Mouse (Mus musculus): Measurements from ENCODE around the gene Batf. TPM values are rescaled to one million over a fixed set of nuclear protein-coding genes. Genes with fewer than 3 reads are reported as not detected.
A peak's percentile ranks its signal among the peaks of the same experiment; 100 is the strongest.

Batf gene
- 4.5 and 6.7 TPM in 2 replicates for polyA plus RNA-seq (2014; fragmentation: Nextera tagmentation; extraction: Ambion mirVana)

DNA sequence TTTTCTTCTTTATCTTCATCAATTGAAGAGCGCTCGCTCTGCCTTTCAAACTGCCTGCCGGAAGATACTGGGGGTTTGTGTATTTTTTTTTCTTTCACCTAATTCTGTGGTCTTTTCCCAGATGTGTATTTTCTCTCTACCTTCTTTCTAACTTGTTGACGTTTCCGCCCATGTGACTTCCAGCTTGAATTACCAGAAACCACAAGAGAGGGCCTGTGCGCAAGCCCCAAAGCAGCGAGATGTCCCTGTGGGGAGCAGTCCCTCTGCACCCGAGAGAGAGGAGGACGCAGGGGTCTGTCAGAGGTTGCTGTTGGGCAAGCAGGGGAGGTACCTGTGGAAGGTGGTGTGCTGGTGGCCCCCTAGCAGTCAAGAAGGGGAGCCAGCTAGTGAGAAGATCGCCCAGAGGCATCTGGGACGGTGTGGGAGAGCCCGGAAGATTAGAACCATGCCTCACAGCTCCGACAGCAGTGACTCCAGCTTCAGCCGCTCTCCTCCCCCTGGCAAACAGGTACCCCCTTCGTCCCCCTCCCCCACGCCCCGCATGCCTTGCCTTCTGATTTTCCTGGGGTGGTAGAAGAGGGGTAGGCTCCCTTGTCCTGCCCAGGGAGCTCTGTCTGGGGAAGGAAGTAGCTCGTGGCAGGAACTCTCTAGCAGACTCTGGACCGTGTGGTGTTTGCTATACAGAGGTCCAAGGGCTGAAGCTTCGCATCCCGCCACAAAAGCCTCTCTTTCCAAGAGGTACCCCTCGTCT, at the start of gene Batf:
TSS of gene Batf (plus strand) at position 204 of the 751 bp plus-strand sequence.
- H3K4me3 ChIP-seq (ENCODE audit: low read depth, low read length) = peak within 1 kb of the TSS; percentile 29
- 0 out of 2 replicates have a peak, but pooled peaks have one; percentile 35 for ATAC-seq (replicated peaks; ENCODE audit: insufficient number of reproducible peaks, low FRiP score, low TSS enrichment)
- H3K9ac ChIP-seq (ENCODE audit: low read depth, low read length) = peak within 1 kb of the TSS; percentile 59; the same call in 1 of the 2 replicates

DNA sequence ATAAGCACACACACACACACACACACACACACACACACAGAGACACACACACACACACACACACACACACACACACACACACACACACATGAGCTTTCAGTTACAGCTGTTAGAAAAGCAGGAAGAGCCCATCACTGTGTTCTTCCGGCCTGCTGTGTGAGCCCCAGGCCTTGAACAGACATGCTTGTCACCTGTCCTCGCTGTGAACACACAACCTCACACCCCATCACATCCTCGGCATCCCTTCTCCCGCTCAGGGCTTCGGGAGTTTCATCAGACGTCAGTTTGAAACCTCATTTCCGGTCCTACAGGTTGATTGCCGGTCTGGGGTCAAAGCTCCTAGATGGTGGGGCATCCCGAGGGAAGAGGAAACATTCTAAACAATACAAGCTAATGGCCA, 48.5 kb upstream of the Batf start:
- no peaks in the 10 kb centered on the region for H3K27me3 ChIP-seq (ENCODE audit: control insufficient read depth, insufficient read depth, low read length)
- WGBS (ENCODE audit: insufficient replicate concordance) = 72% methylated on average over 9 of the region's 9 CpGs
- no peak overlapping the region for H3K4me3 ChIP-seq (ENCODE audit: low read depth, low read length)
- H3K9ac ChIP-seq (ENCODE audit: low read depth, low read length) = no peak overlapping the region
- peaks cover 11% of the 10 kb centered on the region for H3K4me1 ChIP-seq (ENCODE audit: control insufficient read depth, insufficient read depth, low read length)
- no peaks in the 10 kb centered on the region for H3K9me3 ChIP-seq (replicated peaks; ENCODE audit: control insufficient read depth, low read length)
- no peak for ATAC-seq (replicated peaks; ENCODE audit: insufficient number of reproducible peaks, low FRiP score, low TSS enrichment)
- H3K27ac ChIP-seq (ENCODE audit: low read depth, low read length) = no peak overlapping the region
- no peak overlapping the region for H3K4me2 ChIP-seq
- peaks cover 3% of the 10 kb centered on the region; the same call in 1 of the 2 replicates for H3K36me3 ChIP-seq (ENCODE audit: control insufficient read depth, insufficient read depth, low read length)

More for the DNA sequence above, at the start of gene Batf:
- Histone ChIP-seq H3K36me3 (ENCODE audit: control insufficient read depth, insufficient read depth, low read length) (no peaks in the 10 kb centered on the region), H3K27me3 (ENCODE audit: control insufficient read depth, insufficient read depth, low read length) (no peaks in the 10 kb centered on the region; the same call in 1 of the 2 replicates), H3K27ac (ENCODE audit: low read depth, low read length) (no peak within 1 kb of the TSS), H3K4me1 (ENCODE audit: control insufficient read depth, insufficient read depth, low read length) (peaks cover 22% of the 10 kb centered on the region), H3K9me3 (replicated peaks; ENCODE audit: control insufficient read depth, low read length) (no peaks in the 10 kb centered on the region), H3K4me2 (peak within 1 kb of the TSS; percentile 59)
- WGBS (ENCODE audit: insufficient replicate concordance) = 17% methylated on average over 22 of the region's 22 CpGs

DNA sequence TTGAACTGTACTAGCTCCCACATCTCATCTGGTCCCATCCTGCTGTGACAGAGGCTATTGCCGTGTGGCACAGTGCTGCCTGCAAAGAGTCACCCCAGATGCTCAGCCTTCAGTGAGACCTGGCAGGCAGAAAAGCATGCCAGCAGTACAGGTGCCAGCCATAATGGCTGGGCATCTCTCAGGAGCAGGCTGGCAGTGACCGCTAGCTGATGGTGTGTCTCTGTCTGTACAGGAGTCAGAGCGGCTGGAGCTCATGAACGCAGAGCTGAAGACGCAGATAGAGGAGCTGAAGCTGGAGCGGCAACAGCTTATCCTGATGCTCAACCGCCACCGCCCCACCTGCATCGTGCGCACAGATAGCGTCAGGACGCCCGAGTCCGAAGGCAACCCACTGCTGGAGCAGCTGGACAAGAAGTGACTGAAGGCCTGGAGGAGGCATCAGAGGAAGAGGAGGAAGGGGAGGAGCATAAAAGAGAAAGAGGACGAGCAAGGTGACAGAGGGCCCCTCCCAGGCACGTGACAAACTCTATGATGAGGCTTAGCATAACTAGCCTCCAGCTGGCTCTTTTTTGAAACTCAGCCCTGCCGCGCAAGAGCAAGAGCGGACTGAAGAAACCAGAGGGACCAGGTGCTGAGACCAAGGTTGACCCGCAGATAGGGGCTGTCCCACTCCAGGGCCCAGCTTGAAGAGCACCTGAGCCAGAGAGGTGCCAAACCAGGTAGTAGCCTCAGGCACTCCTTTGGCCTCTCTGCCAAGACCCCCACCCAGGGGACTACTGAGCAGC, 47.7 kb upstream of the Batf start:
- Histone ChIP-seq H3K27ac (ENCODE audit: low read depth, low read length) (no peak overlapping the region), H3K9ac (ENCODE audit: low read depth, low read length) (no peak overlapping the region)

DNA sequence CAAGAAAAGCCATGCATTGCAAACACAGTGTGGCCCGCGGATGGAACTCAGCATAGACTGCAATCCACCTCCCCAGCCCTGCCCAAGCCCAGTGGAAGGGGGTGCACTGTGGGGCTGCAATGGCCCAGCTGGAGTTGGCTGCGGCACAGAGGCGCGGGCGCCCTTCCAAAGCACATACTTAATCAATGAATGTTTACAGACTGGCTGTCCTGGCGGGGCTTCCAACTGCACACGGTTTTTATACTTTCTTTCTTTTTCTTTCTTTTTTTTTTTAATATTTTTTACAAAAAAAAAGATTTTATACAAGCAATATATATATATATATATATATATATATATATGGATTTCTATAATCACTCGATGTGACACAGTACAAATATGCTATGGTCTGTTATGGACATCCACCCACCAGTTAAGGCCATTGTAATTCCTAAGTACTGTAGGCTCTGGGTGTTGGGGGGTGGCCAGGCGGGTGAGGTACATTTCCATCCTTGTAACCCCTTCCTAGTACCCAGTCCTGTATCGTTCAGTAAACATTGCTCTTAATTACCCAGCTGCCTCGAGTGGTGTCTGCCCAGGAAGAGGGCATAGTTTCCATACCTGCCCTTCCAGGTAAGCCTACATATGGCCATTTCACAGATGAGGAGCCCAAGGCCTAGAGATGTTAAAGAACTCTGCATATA, 47.0 kb upstream of the Batf start:
- WGBS (ENCODE audit: insufficient replicate concordance) = 83% methylated on average over 12 of the region's 12 CpGs
- no peaks in the 10 kb centered on the region for H3K27me3 ChIP-seq (ENCODE audit: control insufficient read depth, insufficient read depth, low read length)
- H3K36me3 ChIP-seq (ENCODE audit: control insufficient read depth, insufficient read depth, low read length) = peaks cover 3% of the 10 kb centered on the region; the same call in 1 of the 2 replicates
- H3K27ac ChIP-seq (ENCODE audit: low read depth, low read length) = no peak overlapping the region
- H3K4me2 ChIP-seq = no peak overlapping the region
- ATAC-seq (replicated peaks; ENCODE audit: insufficient number of reproducible peaks, low FRiP score, low TSS enrichment) = no peak
- H3K4me3 ChIP-seq (ENCODE audit: low read depth, low read length) = no peak overlapping the region
- peaks cover 11% of the 10 kb centered on the region for H3K4me1 ChIP-seq (ENCODE audit: control insufficient read depth, insufficient read depth, low read length)
- no peak overlapping the region for H3K9ac ChIP-seq (ENCODE audit: low read depth, low read length)
- H3K9me3 ChIP-seq (replicated peaks; ENCODE audit: control insufficient read depth, low read length) = no peaks in the 10 kb centered on the region

More for the DNA sequence above, 47.7 kb upstream of the Batf start:
- no peak overlapping the region for H3K4me2 ChIP-seq
- no peaks in the 10 kb centered on the region for H3K9me3 ChIP-seq (replicated peaks; ENCODE audit: control insufficient read depth, low read length)
- WGBS (ENCODE audit: insufficient replicate concordance) = 73% methylated on average over 20 of the region's 20 CpGs
- no peaks in the 10 kb centered on the region for H3K27me3 ChIP-seq (ENCODE audit: control insufficient read depth, insufficient read depth, low read length)
- H3K4me3 ChIP-seq (ENCODE audit: low read depth, low read length) = no peak overlapping the region
- no peak; the same call in 1 of the 2 replicates for ATAC-seq (replicated peaks; ENCODE audit: insufficient number of reproducible peaks, low FRiP score, low TSS enrichment)
- H3K4me1 ChIP-seq (ENCODE audit: control insufficient read depth, insufficient read depth, low read length) = peaks cover 11% of the 10 kb centered on the region
- peaks cover 3% of the 10 kb centered on the region; the same call in 1 of the 2 replicates for H3K36me3 ChIP-seq (ENCODE audit: control insufficient read depth, insufficient read depth, low read length)

DNA sequence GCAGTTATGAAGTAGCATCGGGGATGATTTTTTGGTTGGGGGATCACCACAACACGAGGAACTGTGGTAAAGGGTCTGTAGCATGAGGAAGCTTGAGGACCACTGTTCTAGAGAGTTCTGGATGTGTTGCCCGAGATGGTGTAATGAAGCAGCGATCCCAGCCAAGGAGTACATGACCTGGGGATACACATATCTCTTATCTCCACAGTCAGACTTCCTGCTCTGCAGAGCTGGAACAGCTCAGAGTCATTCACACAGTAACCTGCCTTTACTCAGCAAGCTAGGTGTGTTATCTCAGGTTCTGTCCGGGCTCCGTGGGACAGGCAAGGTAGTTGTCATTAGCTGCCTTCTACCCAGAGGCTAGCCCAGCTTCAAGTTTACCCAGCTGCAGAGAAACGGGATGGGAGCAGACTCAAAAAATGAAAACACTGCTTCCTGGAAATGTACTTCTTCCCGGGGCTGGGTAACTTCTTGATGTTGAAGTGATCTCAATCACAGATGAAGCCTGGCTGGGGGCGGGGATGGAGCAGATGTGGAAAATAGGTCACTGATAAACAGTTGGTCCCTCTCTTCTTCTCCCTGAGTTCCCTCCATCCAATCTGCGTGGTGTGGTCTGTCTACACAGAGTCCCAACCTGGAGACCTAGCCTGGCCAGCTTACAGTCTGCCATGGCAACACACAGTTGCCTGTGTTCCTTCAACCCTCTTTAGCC, 45.5 kb upstream of the Batf start:
- WGBS (ENCODE audit: insufficient replicate concordance) = 47% methylated on average over 10 of the region's 10 CpGs
- Histone ChIP-seq H3K27ac (ENCODE audit: low read depth, low read length) (peak overlapping the region; percentile 38; the same call in 1 of the 2 replicates), H3K9ac (ENCODE audit: low read depth, low read length) (no peak overlapping the region), H3K27me3 (ENCODE audit: control insufficient read depth, insufficient read depth, low read length) (no peaks in the 10 kb centered on the region), H3K9me3 (replicated peaks; ENCODE audit: control insufficient read depth, low read length) (no peaks in the 10 kb centered on the region), H3K4me2 (no peak overlapping the region), H3K36me3 (ENCODE audit: control insufficient read depth, insufficient read depth, low read length) (peaks cover 3% of the 10 kb centered on the region; the same call in 1 of the 2 replicates), H3K4me1 (ENCODE audit: control insufficient read depth, insufficient read depth, low read length) (peaks cover 11% of the 10 kb centered on the region), H3K4me3 (ENCODE audit: low read depth, low read length) (no peak overlapping the region)
- no peak for ATAC-seq (replicated peaks; ENCODE audit: insufficient number of reproducible peaks, low FRiP score, low TSS enrichment)

DNA sequence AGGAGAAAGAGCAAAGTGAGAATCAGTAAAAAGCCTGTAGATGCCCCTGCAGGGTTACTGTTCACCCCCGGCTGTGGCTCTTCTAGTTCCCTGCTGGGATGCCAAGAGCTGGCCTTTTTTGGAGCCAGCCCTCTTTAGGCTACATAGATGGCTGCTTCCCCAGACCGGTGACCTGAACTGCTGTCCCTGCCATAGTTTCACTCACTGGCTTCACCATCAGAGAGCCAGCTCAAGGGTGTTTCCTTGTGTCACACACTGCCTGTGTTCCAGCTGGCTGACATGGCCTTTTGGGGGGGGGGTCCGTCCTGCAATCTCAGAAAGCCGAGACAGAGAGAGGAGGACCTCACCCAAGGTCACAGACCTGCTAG, 44.9 kb upstream of the Batf start:
- no peak for ATAC-seq (replicated peaks; ENCODE audit: insufficient number of reproducible peaks, low FRiP score, low TSS enrichment)
- Histone ChIP-seq H3K9ac (ENCODE audit: low read depth, low read length) (no peak overlapping the region), H3K4me3 (ENCODE audit: low read depth, low read length) (no peak overlapping the region), H3K4me1 (ENCODE audit: control insufficient read depth, insufficient read depth, low read length) (peaks cover 11% of the 10 kb centered on the region), H3K9me3 (replicated peaks; ENCODE audit: control insufficient read depth, low read length) (no peaks in the 10 kb centered on the region), H3K4me2 (no peak overlapping the region), H3K27ac (ENCODE audit: low read depth, low read length) (peak overlapping the region; percentile 38; the same call in 1 of the 2 replicates), H3K27me3 (ENCODE audit: control insufficient read depth, insufficient read depth, low read length) (no peaks in the 10 kb centered on the region), H3K36me3 (ENCODE audit: control insufficient read depth, insufficient read depth, low read length) (peaks cover 3% of the 10 kb centered on the region; the same call in 1 of the 2 replicates)
- 36% methylated on average over 4 of the region's 4 CpGs for WGBS (ENCODE audit: insufficient replicate concordance)

DNA sequence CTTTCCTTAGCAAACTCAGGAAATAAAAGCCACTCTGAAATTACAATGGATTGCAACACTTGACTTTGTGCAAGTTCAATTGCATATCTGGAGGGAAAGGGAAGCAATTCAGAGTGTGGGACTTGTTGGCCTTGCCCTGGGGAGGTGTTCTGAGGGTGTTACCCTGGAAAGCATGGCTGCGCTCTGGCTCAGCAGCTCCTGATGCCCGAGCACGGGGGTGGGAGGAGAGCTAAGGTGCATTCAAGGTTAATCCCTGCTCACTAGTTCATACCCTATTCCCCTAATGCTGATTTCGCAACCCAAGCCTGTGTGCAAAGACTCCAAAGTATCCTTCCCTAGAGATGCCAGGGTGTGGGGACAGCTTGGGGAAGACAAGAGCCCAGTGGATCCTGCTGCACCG, 42.7 kb upstream of the Batf start:
- H3K4me1 ChIP-seq (ENCODE audit: control insufficient read depth, insufficient read depth, low read length) = peaks cover 11% of the 10 kb centered on the region

DNA sequence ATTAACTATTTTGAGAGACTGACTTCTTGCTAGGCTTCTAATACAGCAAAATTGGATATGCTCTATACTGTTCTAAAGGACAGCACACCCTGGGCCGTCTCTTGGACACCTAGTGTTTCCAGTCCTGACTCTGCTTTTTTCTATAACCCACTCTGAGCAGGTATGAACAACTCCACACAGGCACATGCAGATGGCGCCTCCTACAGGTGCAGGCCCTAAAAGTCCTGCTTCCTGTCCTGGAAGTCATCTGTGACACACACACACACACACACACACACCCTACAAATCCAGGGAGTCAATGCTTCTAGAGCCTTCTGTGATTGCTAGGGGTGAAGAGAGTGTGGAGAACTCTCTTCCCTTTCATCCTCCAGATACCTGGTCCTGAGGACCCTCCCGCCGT, 40.8 kb upstream of the Batf start:
- H3K4me2 ChIP-seq = no peak overlapping the region
- 87% methylated on average over 4 of the region's 4 CpGs for WGBS (ENCODE audit: insufficient replicate concordance)
- H3K9ac ChIP-seq (ENCODE audit: low read depth, low read length) = no peak overlapping the region
- no peaks in the 10 kb centered on the region for H3K36me3 ChIP-seq (ENCODE audit: control insufficient read depth, insufficient read depth, low read length)
- H3K9me3 ChIP-seq (replicated peaks; ENCODE audit: control insufficient read depth, low read length) = no peaks in the 10 kb centered on the region
- H3K27ac ChIP-seq (ENCODE audit: low read depth, low read length) = no peak overlapping the region
- no peaks in the 10 kb centered on the region for H3K27me3 ChIP-seq (ENCODE audit: control insufficient read depth, insufficient read depth, low read length)
- no peak overlapping the region for H3K4me3 ChIP-seq (ENCODE audit: low read depth, low read length)
- ATAC-seq (replicated peaks; ENCODE audit: insufficient number of reproducible peaks, low FRiP score, low TSS enrichment) = no peak
- H3K4me1 ChIP-seq (ENCODE audit: control insufficient read depth, insufficient read depth, low read length) = peaks cover 11% of the 10 kb centered on the region

More for the DNA sequence above, 42.7 kb upstream of the Batf start:
- ATAC-seq (replicated peaks; ENCODE audit: insufficient number of reproducible peaks, low FRiP score, low TSS enrichment) = no peak
- no peak overlapping the region for H3K9ac ChIP-seq (ENCODE audit: low read depth, low read length)
- H3K27ac ChIP-seq (ENCODE audit: low read depth, low read length) = no peak overlapping the region
- peaks cover 3% of the 10 kb centered on the region; the same call in 1 of the 2 replicates for H3K36me3 ChIP-seq (ENCODE audit: control insufficient read depth, insufficient read depth, low read length)
- H3K27me3 ChIP-seq (ENCODE audit: control insufficient read depth, insufficient read depth, low read length) = no peaks in the 10 kb centered on the region
- H3K4me3 ChIP-seq (ENCODE audit: low read depth, low read length) = no peak overlapping the region
- WGBS (ENCODE audit: insufficient replicate concordance) = 67% methylated on average over 5 of the region's 5 CpGs
- H3K4me2 ChIP-seq = no peak overlapping the region
- no peaks in the 10 kb centered on the region for H3K9me3 ChIP-seq (replicated peaks; ENCODE audit: control insufficient read depth, low read length)
